Mouse (Mus musculus): ENCODE measurements around the gene Wdsub1.

Wdsub1 gene

DNA sequence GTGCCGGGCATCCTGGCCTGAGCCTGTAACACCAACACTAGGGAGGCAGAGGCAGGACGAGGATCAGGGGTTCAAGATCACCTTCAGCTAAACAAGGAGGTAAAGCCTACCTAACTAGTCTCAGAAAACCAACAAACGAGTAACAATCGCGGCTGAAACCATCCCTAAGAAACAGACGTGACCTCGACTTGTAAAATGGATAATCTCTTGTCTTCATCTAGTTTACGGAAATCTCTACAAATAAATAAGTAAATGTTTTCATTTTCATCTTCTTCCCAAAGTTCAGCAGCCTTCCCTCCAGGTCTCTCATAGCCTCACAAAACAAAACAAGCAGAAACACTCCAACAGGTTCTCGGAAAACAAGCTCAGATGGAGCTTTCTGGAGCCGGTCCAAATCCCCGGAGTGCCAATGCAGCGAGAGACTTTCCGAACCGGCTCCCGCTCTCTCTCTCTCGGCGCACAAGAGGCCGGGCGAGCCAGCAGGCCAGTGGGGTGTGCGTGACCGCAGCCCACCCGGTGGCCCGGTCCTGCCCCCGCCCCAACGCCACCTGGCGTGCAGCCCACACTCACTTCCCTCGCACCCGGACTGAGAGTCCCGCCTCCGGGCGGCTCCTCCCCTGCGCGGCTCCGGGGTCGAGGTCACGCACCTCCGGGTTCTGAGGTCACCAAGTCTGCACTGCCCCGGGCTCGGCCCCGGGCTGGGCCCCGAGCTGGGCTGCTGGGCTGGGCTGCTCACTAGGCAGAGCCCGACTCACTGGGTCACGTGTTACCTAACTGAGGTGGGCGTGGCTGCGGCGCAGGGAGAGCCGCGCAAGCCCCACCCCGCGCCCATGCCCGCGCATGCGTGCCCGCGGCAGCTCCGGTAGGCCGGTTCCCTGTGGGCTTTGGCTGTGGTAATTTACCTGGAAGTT, at the start of gene Wdsub1:
Wdsub1 (minus strand) TSS at position 761 of the 911 bp plus-strand sequence.
- in situ Hi-C loops (cut with MboI, MseI): no loop called here

DNA sequence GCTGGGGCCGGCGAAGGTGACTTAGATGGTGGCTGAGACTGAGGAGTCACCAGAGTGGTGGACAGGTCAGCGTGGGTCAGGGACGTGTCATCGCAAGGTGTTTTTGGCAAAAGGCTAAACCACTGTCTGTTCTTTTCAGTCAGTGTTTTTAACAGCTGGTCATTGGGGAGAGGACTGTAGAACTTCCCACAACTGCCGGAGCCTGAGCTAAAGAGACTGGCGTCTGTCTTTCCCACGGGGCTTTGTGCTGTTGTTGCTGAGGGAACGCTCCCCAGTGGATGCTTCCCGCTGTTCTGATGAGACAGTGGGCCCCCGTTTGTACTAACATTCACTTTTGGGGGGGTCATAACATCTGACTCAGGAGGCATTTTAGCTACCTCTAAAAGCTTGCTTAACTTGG, 31.2 kb upstream of the Wdsub1 start:
- in situ Hi-C loops (cut with MboI, MseI): no loop called here

DNA sequence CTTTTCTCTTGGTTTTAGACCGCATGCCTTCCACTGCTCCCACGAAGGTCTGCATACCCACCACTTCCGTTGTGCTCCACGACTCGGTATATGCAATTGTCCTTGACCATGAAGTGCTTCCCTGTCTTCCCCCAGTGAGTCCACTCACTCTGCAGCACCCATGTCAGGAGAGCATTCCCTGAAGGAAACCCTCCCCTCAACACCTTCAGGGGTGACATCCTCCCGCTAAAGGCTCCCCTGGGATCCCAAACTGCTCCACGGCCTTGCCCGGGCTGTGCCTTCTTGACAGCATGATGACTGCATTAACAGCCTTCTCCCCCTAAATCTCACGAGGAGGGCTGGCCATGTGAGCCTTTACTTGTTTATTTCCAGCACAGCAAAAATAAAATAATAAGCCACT, 25.7 kb upstream of the Wdsub1 start:
- in situ Hi-C loops (cut with MboI, MseI): no loop called here

DNA sequence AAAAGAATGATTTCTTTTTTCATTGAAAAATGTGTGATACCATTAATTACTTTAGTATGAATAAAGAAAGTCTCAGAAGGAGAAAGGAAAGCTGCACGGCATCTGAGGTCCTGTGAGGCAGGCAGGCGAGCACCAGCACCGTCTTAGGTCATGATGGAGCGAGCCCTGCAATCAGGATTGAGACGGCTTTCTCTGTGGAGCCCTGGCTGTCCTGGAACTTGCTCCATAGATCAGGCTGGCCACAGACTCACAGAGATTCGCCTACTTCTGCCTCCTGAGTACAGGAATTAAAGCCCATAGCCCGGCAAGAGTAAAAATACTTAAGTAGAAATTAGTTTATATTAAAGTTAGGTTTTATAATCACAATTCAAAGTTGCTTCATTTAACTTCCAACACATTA, 21.6 kb upstream of the Wdsub1 start:
- in situ Hi-C loops (cut with MboI, MseI): no loop called here

DNA sequence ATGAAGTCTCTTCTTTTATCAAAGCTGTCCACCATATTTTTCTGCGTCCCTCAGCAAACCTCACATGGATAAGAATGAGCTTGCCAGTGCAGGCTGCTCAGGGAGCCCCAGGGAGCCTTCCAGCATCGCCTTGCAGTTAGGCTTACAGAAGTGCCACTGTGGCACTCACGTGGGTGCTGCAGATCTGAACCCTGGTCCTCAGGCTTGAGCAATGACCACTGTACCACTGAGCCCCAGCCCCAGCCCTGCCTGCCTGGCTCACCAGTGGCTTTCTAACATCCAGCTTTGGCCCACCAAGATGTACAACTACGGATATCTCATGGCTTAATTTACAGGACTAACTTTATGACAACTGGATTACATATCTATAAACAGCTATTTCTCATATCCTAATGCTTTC, 16.3 kb upstream of the Wdsub1 start:
- in situ Hi-C loops (cut with MboI, MseI): no loop called here

DNA sequence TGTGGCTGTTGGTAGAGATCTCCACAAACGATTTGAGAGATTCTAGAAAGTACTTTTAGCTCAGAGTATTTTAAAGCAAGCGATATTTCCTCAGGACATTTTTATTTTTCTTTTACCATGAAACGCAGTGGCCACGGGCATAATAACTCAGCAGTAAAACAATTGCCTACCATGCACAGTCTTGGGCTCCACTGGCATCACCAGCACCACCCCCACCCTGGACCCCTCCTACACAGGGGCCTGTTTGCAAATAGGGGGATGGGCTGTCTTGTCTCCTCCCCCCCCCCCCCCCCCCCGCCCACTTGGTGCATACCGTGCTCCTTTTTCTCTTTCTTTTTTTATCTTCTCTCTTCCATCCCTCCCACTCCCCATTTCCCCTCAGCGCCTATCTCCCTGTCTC, 15.7 kb upstream of the Wdsub1 start:
- in situ Hi-C loops (cut with MboI, MseI): no loop called here

DNA sequence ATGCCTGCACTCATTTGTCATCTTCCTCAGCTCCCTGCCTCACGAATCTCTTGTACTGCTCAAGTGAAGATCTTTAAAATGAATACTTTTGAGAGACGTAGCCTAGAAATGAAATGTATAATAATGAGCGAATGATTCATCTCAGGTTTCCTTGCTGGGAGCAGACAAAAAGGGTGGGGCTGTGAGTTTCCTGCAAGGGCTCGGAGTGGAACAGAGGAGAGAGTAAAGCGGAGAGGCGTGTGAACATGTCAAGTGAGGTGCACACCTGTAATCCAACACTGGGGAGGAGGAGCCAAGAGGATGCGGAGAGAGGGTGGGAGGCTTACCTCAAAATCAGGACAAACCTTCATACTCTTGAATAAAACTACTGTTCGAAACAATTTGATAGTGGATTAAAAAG, 14.4 kb upstream of the Wdsub1 start:
- in situ Hi-C loops (cut with MboI, MseI): no loop called here

DNA sequence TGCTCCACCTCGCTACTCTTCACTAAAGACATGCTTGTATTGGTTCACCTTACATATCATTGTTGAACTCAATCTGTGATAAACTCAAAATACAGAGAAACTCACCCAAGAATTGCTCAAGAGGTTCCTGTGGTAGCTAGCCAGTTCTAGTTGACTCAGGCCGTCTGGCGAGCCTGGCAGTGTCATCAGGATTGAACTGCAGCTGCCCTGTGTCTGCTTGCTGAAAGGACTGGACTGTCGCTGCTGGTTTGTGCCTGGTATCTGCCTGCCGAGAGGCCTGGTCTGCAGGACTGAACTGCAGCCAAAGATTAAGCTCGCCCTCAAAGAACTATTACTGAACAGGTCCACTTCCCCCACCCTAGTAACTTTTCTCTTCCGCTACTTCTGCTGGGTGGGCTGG, 14.0 kb upstream of the Wdsub1 start:
- in situ Hi-C loops (cut with MboI, MseI): no loop called here

DNA sequence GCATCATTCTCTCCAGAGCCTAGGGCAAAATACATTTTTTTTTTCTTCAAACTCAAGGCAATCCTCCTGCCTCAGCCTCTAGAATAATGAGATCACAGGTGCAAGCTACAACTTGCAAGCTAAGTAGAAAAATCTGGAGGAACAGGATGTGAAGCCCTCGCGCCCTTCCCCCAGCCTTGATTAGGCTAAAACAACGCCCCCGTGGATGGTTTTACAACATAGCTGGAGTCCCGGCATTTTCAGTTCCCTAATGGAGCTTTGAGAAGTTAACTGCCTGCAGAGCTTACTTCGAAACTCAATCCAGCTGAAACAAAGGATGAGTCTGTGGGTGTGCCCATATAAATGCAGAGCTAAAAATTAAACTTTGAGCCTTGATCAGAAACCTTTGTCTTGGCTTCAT, 7.3 kb upstream of the Wdsub1 start:
- in situ Hi-C loops (cut with MboI, MseI): no loop called here

DNA sequence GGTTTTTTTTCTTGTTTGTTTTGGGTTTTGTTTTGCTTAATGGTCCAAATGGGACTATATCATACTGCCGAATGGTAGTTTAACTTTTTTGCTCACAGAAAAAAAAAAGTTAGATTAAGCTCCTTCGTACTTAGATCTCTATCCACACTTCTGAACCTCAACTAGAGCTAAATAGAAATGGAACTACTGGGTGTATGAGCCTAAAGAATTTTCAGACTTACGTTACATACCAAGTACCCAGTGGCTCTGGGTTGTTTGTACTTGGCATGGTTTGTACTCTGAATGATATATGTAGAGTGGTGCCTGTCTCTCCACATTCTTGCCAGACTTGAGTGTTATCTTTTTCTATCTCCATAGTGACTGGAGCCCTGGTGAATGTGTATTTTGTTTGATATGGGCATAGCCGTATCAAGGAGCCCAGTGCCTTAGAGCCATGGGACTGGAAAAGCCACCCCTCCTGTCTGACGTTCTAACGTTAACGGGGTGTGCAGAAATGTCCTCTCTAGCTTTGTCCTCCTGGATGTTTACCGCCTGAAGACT, 421 bp upstream of the Wdsub1 start:
- in situ Hi-C loops (cut with MboI, MseI): no loop called here

DNA sequence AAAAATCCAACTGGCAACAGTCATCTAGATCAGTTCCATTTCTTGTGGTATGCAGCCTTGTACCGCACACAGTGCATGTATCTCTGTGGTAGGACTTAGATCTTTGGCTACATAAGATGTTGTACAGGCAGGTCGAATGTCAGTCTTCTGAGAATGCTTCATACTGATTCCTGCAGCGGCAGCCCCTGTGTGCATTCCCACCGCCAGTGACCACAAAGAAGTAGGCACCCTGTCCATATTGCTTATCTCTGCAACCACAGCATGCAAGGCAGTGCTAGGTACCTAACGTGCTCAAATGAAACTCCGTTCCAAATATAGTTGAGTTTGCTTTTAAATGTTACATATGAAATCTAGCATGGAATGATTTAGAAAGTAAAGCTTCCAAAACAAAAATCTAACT, 987 bp downstream of the Wdsub1 start:
- in situ Hi-C loops (cut with MboI, MseI): no loop called here

DNA sequence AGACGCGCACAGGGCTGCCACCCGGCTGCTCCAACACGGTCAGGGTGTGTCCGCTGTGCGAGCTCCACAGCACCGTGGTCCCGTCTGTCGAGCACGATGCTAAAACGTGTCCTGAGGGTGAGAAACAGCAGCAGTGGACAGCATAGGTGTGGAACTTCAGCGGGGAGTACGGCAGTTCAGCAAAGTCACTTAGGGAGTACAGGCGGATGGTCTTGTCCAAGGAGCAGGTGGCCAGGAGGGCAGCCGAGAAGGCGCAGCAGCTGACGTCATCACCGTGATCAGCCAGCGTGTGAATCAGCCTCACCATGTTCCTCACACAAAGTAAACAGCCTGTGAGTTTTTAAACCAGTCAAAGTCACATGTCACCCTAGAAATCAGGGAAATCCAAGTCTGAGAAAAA, 4.2 kb downstream of the Wdsub1 start:
- in situ Hi-C loops (cut with MboI, MseI): no loop called here

DNA sequence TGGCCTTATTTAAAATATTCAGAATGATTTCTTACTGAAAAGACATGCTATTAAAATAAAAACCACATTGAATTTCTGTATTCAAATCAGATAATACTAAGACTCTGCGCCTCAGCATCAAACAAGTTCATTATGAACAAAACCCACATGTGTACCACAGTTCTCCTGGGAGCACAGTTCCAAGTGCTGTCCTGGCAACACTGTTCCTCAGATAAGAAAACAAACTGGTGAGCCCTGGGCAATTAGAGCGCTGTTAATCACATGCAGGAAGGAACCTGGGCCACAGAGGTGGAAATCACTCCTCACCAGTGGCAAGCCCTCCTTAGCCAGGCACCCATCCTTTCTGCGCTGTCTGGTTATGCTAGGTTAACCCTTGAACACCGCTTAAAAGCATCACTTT, 5.1 kb downstream of the Wdsub1 start:
- in situ Hi-C loops (cut with MboI, MseI): no loop called here

DNA sequence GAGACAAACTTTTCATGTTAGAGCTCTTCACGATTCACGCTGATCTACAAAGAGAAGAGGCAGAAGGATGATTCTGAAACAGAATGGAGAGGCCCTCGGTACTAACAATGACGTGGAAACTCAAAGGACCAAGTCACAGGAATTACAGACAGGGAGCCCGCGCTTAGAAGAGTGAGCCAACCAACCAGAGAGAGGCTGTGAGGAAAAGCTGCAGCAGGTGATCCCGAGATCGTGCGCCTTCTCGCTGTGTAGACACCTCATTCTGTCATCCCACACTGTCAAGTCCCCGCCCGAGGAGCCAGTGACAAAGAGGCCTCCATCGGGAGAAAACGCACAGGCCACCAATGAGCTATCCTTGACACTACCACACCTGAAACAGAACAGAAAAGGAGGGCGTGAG, 5.9 kb downstream of the Wdsub1 start:
- in situ Hi-C loops (cut with MboI, MseI): no loop called here

DNA sequence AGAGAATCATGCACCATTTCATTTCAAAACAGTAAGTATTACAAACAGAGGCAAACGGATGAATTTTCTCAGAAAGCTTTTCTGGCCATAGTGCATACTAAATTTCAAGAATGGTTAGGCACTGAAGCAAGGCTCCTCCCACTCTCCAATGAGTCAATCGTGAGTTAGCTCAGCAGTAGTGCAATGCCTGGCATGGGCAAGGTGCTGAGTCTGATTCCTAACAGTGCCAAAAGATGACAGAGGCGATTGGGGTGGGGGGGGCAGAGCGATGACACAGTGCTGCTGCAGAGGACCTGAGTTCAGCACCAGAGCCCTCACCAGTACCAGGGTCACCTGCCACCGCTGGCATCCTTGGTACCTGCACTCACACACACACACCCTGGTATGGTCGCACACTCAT, 11.9 kb downstream of the Wdsub1 start:
- in situ Hi-C loops (cut with MboI, MseI): no loop called here

DNA sequence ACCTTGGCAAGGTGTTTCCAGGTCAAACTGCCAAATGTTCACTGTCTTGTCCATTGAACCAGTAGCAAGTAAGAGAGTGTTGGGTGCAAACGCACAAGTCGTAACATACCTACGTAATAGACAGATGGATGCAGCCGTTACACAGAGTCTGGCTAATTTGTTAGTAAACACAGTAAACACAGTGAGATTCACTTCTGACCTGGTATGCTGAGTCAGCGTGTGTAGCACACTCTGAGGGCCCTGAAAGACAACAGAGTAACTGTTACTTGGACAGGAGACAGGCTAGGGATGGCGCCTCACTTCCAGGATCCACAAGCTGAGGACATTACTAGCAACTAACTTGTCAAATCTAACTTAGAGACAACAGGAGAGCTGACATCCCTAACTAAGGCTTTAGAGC, 19.8 kb downstream of the Wdsub1 start:
- in situ Hi-C loops (cut with MboI, MseI): no loop called here

DNA sequence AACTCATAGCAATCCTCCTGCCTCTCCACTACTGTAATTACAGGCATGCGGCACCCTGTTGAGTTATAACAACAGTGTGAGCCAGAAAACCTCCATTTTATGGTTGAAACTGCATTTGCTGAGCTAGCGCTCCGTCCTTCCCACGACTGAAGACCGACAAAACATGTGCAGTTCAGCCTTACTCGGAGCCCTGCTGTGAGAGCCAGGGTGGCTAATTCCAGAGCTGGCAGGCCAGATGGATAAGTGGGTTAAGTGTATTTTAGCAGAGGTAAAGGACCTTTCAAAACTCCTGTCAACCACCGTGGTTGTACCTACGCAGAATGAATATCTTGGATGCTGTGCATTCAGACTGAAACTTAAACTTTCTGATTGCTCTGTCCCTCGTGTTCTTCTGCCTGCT, 28.0 kb downstream of the Wdsub1 start:
- in situ Hi-C loops (cut with MboI, MseI): loop anchor here (10.0 kb wide), 1 partner anchor 310 kb away; no protein-coding TSS in a partner anchor

DNA sequence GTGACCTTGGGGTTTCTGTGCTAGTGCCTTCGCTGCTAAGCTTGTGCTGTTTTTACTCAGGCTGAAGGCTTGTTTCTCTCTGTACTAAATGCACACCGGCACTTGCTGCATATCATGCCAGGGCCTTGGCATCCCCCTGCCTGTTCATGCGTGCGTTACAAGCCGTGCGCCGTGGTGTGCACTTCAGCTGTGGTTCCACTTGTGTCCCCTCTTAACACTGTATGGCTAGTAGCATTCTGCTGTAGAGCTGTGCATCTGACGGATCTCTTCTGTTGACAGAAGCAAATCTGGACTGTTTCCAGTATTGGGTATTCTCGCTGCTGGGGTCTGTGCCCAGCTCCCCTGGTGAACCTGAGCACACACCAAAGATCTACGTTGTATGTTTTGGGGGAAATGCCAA, 28.8 kb downstream of the Wdsub1 start:
- in situ Hi-C loops (cut with MboI, MseI): loop anchor here (10.0 kb wide), 1 partner anchor 309 kb away; no protein-coding TSS in a partner anchor

DNA sequence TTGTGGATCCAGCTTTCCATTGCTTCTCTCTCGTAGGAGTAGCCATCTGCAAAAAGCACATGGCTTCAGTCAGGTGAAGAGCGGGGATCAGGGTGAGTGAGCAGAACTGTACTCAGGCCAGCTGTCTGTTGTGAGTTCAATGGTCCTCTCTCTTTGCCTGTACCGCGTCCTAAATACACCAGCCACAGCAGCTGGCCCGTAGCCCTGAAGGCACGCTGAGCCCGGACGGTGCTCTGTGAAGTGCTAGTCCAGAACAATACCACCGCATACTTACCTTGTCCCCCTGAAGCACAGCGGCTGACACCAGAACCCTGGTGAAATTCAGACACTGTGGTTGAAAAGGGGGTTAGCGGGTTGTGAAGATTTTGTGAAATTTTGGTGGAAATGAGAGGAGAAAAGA, 29.5 kb downstream of the Wdsub1 start:
- in situ Hi-C loops (cut with MboI, MseI): loop anchor here (10.0 kb wide), 1 partner anchor 308 kb away; no protein-coding TSS in a partner anchor

DNA sequence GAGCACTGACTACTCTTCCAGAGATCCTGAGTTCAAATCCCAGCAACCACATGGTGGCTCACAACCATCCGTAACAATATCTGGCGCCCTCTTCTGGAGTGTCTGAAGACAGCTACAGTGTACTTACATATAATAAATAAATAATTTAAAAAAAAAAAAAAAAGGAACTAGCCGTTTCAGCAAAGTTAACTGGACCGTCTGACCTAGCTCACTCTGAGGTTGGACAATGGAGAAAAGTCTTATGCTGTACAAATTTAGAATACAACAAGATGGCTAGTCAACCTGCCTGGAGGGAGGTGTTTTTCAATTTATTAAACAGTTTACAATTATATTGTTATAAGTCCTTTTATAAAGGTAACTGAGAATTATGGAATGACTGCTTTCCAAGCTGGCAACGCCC, 30.5 kb downstream of the Wdsub1 start:
- in situ Hi-C loops (cut with MboI, MseI): loop anchor here (10.0 kb wide), 1 partner anchor 307 kb away; no protein-coding TSS in a partner anchor

DNA sequence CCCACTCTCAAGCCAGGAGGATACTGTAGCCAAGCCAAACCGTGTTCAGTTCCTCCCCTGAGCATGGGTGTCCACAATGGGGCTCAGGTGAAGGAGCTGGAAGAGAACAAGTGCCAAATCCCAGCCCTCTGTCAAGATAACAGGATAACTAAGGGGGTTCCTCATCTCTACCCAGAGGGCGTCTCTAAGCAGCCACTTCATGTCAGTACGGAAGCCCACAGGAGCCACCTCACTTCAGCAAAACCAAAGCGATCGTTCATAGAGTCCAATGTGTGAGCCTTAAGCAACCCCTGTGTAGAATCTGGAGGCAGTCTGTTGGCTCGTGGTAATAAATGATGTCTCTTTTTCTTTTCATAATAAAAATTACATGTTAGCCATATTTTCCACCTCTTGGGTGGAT, 38.5 kb downstream of the Wdsub1 start:
- in situ Hi-C loops (cut with MboI, MseI): no loop called here

DNA sequence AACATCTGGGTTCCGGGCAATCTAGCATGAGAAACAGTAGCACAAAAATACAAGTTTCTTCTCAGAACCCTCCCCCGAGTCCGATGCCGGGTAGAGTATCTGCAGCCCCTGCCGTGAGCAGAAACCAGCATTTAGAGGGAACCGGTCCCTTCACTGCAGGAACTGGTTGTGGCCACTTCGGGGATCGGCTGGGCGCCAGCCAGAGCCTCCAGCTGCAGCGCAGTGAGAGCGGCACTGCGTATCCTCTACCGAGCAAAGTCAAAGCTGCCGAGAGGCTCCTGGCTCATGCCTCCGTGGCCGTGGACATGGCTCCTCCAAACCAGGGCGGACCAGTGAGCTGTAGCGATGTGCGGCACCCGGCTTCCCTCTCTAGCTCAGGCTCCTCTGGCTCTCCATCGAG, 39.2 kb downstream of the Wdsub1 start:
- in situ Hi-C loops (cut with MboI, MseI): no loop called here

DNA sequence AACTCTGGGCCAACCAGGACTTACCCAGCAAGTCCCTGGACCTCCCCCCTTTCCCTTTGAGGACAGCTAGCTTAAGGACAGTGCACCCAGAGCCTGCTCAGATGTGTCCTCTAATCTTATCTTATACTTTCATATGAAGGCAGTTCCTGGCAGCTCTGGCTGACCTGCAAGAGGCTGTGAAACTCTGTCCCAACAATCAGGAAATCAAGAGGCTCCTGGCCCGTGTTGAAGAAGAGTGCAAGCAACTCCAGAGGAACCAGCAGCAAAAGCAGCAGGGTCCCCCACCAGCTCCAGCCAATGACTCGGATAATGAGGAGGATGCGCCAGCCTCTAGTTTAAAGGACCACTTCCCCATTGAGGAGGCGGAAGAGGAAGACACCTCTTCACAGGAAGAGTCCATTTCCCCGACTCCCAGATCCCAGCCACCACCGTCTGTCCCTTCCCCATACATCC, 39.8 kb downstream of the Wdsub1 start:
- in situ Hi-C loops (cut with MboI, MseI): no loop called here
